Mouse (Mus musculus) ovary, postnatal 14 days (tissue): ENCODE measurements around the gene Tenm3.

Experiments used
- DNase-seq: peaks from one replicate; pipeline ENCODE4 v3.0.0; 2022; ENCODE audit warnings: low spot score

The Tenm3 gene

DNA sequence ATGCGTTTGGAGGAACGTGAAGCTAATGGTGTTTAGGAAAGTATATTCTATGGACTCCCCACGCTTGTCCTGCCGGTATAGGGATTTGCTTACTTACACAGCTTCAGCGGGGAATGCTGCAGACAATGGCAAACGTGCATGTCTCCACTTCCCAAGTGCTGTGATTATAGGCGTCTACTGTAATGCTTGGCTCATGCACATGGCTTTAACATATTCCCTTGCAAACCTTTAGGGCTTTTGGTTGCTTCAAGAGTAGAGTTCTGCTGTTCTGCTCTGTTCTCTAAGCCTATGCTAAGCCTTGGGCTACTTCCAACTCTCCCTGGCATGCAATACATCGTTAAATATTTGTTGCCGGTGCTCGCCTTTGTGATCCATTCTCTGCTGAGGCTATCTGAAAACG lies 102.8 kb downstream of the Tenm3 start:
- no peak for DNase-seq

DNA sequence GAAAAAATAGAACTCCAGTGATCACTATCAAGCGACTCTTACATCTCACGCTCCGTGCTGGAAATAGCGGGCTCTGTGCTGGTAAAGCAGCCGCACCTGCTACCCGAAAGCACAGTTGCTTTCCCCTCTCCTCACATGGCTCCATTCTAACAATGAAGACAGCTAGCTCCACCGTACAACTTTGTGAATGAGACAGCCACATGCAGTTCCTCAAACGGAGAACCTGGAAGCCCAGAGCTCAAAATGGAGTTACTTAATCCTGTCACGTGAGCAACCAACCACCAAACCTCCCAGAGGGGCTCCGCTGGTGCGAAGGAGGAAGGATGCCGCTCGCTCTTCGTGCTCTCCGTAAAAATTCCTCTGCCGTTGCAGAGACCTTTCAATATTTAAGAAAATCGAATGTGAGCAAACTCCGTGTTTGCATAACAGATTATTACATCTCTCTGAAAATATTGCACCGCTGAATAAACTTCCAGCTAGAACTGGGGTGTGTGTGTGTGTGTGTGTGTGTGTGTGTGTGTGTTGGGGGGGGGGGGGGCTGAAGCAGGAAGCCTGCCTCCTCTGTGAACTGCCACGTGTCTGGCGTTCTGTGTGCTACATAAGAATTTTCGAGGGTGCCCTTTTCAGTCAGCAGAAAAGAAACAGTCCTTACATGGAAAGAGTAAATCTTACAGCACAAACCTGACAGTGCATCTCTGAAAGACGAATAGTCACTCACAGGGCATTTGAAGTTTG lies 103.4 kb downstream of the Tenm3 start:
- no peak for DNase-seq

DNA sequence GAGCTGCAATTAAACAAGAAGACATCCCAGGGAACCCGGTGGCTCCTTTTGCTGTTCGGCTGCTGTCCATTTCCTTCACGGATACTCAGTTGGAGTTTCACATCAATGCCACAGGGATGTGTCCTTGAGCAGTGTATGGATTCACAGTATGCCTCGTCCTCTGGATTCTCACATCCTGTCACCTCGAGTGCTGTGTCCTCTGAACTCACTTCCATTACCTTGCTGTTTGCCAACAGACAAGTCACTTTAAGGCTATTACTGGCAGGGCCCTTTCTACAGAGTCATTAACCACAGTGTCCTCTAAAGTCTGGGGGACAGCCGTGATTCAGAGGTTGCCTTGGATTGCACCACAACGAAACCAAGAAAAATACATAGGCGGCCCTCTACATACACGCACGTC lies 110.0 kb downstream of the Tenm3 start:
- DNase-seq = no peak

DNA sequence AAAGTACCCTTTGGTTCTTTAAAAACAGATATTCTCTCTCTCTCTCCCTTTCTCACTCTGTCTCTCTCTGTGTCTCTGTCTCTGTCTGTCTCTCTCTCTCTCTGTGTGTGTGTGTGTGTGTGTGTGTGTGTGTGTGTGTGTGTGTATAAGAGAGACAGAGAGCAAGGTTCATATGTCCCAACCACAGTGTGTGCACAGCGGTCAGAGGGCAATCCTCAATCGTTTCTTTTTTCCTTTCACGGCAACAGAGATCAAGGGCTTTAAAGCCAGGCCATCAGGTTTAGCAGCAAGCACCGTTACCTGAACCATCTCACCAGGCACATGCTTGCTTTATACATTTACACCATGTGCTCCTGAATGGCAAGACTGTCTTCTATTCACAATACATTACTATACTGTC lies 110.7 kb downstream of the Tenm3 start:
- DNase-seq = no peak

DNA sequence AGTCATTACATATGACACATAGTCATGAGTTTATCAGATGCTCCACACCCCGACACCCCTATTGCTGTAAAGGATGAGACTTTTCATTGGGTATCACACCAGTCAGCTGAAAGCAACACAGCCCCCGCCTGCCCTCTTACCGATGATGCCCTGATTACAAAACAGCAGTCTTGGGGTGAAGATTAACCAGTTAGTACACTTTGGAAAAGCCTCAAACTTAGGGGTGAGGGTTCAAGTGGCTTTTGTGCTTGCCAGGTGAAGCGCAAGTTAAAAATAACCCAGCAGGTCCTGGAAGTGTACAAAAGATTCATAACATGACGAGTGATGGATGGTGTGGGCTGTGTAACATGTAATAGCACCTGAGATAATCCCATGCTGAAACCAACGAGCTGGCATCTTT lies 113.0 kb downstream of the Tenm3 start:
- DNase-seq = no peak

DNA sequence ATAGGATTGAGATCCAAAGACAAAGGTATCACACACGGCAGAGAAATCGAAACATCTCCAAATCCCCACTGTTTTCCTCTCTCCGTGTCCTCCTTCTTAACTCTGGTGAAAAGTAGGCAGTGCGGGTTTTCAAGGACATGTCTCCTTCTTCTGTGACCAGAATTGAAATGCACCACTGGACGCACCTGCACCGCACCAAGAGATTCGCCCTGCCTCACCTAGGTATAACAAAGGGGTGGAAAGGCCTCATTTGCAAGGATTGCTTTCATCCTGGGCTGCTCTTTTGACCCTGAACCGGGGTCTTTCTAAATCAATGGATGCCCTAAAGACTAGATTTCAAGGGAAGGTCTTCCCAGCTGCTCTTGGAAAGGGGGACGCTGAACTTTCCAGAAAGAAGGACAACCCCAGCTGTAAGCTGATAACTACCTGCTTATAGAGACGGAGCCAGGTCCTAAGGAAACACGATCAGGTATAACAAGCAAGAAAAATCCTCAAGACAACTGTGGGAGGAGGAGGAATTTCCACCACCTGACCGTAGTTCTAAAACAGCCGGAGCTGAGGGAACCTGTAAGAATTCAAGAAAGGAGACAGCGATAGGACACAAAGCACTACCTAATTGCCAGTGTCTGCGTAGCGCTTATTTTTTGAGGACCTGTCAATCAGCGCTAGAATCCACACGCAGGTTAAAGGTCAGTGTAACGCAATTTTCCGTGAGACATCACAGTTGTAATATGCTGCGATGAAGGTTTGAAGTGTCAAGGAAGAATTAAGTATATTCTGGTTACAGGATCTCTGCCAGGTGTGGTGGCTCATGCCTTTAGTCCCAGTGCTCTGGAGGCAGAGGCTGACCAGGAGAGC lies 114.7 kb downstream of the Tenm3 start:
- DNase-seq = no peak

DNA sequence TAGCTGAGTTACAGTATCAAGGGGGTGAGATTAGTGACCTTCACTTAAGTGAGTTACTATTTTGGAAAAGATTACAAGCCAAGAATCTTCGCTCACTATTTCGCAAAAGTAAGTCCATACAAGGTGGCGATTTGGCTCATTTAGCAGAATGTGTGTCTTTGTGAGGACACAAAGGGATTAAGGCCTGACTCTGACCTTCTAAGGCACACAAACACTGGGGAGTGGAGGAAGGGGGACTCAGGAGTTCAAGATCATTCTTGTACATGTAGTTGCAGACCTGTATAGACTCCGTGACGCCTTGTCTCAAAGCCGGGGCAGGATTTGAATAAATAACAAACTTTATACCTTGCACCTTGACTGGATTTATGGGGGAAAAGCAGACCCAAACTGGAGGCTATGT lies 115.7 kb downstream of the Tenm3 start:
- DNase-seq = no peak

DNA sequence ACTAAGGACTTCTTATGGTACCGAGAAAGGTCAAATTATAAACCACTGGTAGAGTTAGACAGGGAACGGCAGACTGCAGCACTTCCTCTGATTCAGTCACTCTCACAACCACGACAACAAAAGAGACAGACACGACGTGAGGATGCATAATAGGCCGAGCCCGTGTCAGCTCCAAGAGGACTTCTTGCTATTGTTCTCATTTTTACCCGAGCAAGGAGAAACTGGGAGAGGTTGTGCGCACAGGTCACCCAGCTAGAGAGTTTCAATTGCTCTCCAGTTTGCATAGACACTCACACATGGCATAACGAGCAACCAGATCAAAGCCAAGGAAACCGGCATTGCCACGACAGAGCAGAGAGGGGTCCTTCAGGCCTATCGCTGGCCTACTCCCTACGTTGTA lies 121.0 kb downstream of the Tenm3 start:
- no peak for DNase-seq

DNA sequence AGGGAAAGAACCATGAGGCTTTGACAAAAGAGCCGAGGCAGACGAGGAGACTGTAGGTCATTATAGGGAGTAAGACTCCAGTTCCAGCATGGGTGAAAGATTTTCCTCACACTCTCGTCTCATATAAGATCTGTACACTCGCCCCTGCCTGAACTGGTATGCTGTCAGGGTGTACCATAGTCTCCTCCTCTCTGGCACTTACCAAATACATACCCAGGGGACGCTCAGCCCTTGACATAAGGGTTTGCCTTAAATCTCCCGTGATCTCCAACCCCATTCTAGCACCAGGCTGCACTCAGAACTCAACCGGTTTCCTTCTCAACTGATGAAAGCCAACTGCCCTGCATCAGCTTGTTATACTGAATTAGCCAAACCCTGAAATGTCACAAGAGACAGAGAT lies 121.4 kb downstream of the Tenm3 start:
- DNase-seq = no peak

DNA sequence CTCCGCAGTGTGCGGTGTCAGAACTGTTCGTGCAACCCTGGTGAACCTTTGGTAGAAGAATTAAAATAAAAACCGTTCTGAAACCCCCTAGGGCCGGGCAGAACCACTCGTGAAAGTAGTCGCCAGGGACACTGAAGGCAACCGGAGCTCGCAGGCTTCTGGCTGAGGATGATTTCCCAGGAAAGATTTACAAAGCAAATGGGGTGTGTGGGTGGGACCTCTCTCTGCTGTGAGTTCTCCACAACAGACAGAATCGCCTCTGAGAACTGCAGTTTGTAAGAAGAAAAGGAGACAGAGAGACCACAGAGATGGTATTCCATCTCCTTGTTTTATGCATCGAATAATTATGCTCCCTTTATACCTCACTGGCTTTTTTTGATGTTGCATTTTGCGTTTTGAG lies 122.4 kb downstream of the Tenm3 start:
- DNase-seq = no peak

DNA sequence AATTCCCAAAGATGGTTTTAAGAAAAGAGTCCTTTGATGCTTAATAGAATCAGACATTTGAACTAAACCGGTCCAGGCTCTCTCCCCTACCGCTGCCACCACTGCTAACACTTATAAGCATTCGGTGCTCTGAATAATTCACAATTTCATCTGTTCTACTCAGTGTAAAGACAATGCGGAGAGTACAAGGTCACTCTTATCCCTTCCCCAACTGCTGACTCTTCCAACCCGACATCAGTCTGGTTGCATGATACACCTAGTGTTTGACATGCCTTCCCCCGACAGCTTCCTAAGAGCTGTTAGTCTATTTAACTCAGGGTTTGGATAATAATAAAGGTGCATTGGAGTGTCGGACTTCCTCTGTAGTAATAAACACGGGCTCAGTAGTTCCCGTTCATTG lies 128.1 kb downstream of the Tenm3 start:
- no peak for DNase-seq

DNA sequence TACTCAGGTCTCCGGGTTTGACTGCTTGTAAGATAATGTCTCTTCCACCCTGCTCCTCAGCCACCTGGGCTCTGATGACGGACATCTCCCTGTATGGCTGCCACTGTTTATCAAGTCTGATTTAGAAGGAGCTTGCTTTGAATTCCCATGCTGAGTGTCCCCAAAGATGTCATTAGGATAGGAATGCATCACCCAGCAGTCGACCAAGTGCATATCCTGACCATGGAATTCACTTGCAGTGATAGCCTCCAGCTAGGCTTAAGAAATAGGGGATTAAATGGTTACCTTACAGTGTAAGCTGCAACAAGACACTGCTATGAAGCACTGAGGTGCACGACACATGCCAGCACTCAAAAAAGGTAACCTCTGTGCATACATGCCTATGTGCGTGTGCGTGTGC lies 137.1 kb downstream of the Tenm3 start:
- DNase-seq = no peak

DNA sequence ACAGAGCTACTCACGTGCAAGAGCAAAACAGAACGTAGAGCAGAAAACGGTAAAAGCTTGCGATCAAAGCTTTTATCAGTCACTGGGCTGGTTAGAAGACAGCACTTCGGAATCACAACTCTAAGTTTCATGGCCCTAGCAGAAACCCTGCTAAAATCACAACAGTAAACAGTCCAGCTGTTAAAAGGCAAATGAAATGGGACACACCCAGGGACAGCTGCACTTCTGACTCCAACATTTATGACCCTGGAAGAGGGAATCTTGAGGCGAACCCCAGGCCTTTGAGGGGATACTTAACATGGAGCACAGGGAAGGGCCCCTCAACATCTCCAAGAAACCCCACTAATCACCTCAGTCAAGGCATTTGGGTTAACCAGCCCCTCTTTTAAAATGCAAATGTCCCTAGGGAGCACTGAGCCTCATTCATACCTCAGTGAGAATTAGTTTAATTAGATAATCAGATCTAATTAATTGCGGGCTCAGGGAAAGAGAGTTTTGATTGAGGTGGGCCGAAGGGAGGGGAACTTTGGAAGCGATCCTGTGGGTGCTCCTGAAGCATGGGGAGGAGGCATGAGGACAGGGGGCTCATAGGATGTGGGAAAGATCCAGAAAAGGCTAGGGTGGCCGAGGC lies 138.8 kb downstream of the Tenm3 start:
- no peak for DNase-seq

DNA sequence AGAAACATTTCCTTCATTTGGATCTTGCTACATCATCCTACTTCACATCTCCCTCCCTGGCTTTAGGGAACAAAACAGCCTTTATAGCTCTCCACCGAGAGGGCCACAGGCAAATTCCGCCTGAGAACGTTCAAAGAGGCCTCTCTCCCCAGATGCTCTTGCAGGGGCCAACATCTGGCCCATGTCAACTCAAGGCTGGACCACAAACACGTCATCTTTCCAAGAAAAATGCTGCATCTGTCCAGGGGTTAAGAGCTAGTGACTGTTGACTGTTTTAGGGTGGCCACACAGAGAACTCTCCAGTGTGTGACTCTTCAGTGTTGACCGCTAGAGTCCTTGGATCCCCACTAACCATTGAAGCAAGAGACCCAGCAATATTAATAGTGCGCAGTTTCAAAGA lies 139.3 kb downstream of the Tenm3 start:
- DNase-seq = peak; percentile 4

DNA sequence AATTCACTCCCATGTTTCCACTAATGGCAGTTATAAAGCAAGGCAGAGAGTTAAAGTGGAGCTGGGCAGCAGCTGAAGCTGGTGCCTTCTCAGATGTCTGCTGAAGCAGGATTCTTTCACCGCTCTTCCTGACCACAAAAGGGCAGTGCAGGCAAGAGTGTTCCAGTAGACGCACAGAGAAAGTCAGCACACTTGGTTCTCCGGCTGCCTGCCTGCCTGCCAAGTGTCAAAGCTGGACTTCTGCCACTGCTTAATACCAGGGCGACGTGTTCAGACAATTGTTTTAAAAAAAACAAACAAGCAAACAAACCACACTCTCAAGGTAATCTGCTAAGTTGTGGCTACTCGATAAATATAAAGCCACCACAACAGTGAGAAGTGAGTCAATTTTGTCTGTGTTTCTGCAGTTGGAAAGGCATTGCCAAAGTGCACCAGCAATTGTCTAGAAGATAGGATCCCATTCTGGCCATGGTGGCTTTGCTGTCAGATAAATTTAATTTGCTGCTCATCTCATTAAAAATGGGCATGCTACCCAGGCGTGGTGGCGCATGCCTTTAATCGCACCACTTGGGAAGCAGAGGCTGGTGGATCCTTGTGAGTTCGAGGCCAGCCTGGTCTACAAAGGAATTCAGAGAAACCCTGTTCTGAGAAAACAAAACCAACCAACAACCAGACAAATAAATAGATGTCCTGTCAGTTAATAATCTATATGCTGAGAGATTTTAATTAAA lies 152.9 kb downstream of the Tenm3 start:
- DNase-seq = no peak

DNA sequence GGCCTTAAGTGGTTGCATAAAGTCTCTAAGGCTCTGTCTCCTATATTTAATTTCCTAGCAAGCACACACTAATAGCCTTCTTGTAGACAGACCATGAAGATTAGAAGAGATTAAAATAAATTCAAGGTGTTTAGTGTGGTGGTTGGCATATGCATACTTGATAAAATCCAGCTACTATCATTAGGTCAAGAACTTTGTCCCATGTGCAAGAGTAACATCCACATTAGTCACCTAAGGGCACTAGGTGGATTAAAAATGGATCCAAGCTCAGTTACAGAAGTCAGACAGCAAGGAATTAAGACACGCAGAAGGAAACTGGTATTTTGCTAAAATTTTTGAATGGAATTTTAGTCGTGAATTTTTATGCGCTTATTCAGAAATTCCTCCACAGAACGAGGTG lies 155.0 kb downstream of the Tenm3 start:
- no peak for DNase-seq

DNA sequence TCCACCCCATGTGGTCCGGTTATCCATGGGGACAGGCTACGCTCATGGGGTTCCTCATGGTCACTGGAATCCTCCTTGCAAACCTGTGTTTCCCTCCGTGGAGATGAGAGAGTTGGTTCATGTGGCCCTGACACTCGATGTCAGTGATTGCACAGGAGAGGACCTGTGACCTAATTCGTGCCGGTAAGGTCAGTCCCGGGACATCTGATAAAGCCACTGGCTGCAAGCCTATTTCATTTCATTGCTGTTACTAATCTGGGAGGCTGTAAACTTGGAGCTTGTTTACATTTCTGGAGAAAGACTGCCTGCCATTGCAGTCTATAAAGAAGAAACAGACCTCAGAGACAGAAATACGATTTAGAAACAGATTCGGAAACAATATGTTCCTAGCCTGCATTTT lies 155.6 kb downstream of the Tenm3 start:
- DNase-seq = no peak

DNA sequence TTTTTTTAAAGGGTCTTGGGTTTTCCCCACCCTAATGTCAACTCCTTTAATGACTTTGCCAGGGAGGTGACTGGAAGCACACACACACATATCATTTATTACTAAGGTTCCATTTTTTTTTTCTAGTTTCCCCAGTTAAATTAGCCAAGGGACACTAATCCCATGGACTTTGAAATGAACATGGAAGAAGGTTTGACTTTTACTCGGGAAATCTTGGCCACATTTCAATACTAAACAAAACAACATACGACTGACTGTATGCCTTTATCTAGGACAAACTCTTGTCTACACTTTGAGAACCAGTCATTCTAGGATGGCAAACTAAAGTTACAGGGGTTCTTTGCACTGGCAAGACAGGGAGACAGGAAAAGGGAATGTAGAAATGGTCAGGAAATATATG lies 170.3 kb downstream of the Tenm3 start:
- no peak for DNase-seq

DNA sequence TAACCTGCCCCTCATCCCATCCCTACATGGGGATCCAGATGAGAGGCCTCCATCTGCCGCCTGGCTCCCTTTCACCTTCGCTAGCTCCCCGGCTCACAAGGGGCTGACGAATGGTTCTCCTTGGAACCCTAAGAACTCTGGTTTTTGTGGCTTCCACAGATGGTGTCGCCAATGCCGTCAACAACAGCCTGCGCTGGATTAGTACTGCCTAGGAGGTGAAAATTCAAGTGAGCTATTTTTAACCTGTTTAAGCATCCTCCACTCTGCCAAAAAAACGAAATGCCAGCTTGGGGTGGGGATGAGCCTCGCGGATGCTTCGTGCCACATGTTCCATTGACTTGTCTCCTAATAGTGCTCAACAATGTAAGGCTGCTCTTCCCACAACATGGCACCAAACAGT lies 171.3 kb downstream of the Tenm3 start:
- no peak for DNase-seq

DNA sequence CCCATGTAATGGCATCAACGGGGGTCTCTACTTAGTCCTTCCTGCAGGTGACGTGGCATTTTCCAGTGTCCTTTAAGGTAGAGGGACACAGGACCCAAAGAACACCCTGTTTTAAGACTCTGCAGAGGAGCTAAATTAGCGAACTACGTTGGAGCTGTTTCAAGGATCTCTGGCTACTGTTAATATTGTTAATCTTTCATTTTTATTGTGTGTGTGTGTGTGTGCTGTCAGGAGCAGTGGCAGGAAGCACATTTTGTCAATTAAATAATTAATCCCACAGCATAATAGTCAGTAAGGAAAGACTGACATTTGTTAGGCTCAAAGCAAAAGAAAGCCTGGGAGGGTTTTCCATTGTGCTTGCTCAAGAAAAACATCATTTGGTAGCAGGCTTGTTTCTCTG lies 172.4 kb downstream of the Tenm3 start:
- DNase-seq = no peak

DNA sequence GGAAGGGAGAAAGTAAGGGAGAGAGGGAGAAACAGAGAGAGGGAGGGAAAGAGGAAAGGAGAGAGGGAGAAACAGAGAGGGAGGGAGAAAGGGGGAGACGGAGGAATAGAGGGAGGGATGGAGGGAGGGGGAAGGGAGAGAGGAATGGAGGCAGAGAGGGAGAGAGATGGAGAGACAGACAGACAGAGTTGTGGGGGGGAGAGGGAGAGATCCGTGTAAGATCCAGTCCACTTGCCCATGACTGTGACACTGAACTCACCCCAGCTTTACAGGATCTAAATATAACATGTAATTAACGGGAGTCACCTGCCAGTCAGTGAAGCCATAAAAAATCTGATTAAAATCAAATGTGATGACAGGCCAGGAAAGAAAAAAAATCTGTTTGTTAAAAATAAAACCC lies 172.9 kb downstream of the Tenm3 start:
- DNase-seq = no peak

DNA sequence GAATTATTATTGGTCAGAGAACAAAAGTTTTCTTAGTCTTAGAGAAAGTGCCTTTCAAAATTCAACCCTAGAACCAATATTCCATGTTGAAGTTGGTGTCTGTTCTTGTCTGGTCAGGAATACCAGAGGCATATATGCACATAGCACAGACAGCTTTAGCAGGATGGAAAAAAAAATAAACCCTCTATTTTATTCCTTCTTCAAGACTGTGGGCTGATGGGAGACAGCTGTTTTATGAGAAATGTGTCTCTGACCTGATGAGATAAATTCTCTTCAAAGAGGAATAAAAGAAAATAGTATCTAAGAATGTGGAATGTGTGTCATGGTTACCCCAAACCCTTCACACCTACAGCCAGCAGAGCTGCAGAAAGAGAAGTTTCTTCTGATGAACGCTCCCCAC lies 173.4 kb downstream of the Tenm3 start:
- DNase-seq = no peak

DNA sequence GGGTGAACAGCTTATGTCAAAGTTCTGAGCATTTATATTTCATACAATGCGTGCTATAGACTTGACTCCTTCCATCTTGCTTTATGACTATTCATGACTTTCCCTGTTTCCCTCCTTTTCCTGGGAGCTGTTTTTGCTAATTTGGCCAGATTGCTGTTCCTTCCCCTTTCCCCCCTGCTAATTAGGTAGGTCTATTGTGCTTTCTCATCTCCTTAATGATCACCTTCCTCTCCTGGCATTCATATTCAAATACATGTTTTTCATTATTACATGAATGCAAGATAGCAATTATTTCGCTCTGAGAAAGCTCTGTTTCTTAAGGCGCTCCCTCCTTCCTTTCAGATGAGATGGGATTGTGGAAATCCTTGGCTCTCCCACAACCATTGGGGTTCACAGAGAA lies 178.6 kb downstream of the Tenm3 start:
- no peak for DNase-seq
